Mouse (Mus musculus): Measurements from ENCODE around the gene Kdelc2. TPM values are rescaled to one million over a fixed set of nuclear protein-coding genes. Genes with fewer than 3 reads are reported as not detected.

The Kdelc2 gene
- polyA plus RNA-seq, 1 experiment, result 1.7 TPM

DNA sequence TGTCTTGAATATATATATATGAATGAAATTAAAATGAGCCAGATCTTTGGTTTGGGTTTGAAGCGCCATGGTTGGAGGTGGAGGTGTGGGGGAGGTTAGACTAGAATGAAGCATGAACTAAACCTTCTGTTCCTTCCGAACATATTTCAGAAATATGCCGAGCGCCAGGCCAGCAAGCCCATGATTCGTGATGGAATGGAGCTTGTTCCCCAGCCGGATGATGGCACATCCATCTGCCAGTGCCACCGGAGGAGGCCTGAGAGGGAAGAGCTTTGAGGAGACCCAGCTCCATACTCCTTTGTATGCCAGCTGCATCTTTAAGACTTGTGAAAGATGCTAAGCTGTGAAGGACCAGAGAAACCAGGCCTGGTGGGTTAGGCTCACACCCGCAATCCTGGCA is 15.7 kb downstream of the Kdelc2 start:
- no peak overlapping the region for H3K27ac ChIP-seq (ENCODE audit: insufficient read depth, low read length)
- 97% methylated on average over 8 of the region's 8 CpGs for WGBS

DNA sequence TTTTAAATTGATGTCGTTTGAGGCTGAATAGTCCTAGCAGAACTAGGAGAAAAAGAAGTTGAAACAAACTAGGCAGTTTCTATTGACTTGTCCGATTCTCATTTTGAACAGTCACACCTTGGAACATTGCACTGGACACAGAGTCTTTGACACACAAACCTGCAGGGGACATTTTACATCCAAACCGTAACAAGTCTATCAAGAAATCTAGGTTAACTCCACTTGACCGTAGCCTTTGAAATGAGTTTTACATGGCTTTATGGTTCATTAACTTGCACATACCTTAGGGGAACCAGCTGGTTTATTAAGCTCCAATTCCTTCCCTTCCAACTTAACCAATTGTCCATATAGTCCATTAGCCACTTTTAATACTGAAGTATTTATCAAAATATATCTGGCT is 16.9 kb downstream of the Kdelc2 start:
- H3K4me1 ChIP-seq (ENCODE audit: control insufficient read depth, insufficient read depth, insufficient read length), result no peaks in the 10 kb centered on the region; the same call in 1 of the 2 replicates
- TF ChIP-seq CTCF (IDR thresholded peaks at IDR 0.05; ENCODE audit: extremely low read depth, insufficient read depth, insufficient read length, insufficient replicate concordance) (no peak), POLR2A (IDR thresholded peaks at IDR 0.05; ENCODE audit: low read depth, low read length) (no peak)
- H3K4me3 ChIP-seq (ENCODE audit: extremely low read depth, insufficient read depth, insufficient read length), result no peak overlapping the region
- no peak for DNase-seq (ENCODE audit: low read depth in 1 of 2, low spot score in 2 of 2)
- WGBS, result 93% methylated on average over 4 of the region's 4 CpGs
- no peak overlapping the region for H3K27ac ChIP-seq (ENCODE audit: insufficient read depth, low read length)
- H3K36me3 ChIP-seq (ENCODE audit: control insufficient read depth, insufficient read depth, low read length), result no peaks in the 10 kb centered on the region
- H3K27me3 ChIP-seq (ENCODE audit: control insufficient read depth, insufficient read depth, low read length), result no peaks in the 10 kb centered on the region

More for the DNA sequence above, 15.7 kb downstream of the Kdelc2 start:
- Histone ChIP-seq H3K36me3 (ENCODE audit: control insufficient read depth, insufficient read depth, low read length) (no peaks in the 10 kb centered on the region), H3K4me3 (ENCODE audit: extremely low read depth, insufficient read depth, insufficient read length) (no peak overlapping the region), H3K27me3 (ENCODE audit: control insufficient read depth, insufficient read depth, low read length) (no peaks in the 10 kb centered on the region), H3K4me1 (ENCODE audit: control insufficient read depth, insufficient read depth, insufficient read length) (no peaks in the 10 kb centered on the region; the same call in 1 of the 2 replicates)
- TF ChIP-seq CTCF (IDR thresholded peaks at IDR 0.05; ENCODE audit: extremely low read depth, insufficient read depth, insufficient read length, insufficient replicate concordance) (no peak), POLR2A (IDR thresholded peaks at IDR 0.05; ENCODE audit: low read depth, low read length) (no peak)
- DNase-seq (ENCODE audit: low read depth in 1 of 2, low spot score in 2 of 2), result no peak

DNA sequence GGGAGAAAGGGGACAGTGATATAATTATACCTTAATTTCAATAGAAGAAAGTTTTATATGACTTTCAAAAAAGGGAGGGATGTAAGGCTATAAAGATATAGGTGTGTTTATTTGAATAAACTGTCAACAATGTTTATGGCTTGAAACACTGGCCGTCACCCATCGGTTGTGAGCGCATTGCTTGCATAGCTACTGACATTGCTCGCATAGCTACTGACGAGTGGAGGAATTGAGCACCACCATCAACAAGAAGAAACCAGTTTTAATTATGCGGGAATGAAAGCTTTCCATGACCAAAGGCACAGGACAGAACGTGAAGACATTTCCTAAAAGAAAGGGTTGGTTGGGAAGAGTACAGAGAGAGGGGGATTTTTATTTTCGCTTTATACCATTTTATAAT is 17.3 kb downstream of the Kdelc2 start:
- no peak for DNase-seq (ENCODE audit: low read depth in 1 of 2, low spot score in 2 of 2)
- 95% methylated on average over 8 of the region's 8 CpGs for WGBS
- TF ChIP-seq POLR2A (IDR thresholded peaks at IDR 0.05; ENCODE audit: low read depth, low read length) (no peak), CTCF (IDR thresholded peaks at IDR 0.05; ENCODE audit: extremely low read depth, insufficient read depth, insufficient read length, insufficient replicate concordance) (no peak)
- Histone ChIP-seq H3K4me1 (ENCODE audit: control insufficient read depth, insufficient read depth, insufficient read length) (no peaks in the 10 kb centered on the region; the same call in 1 of the 2 replicates), H3K4me3 (ENCODE audit: extremely low read depth, insufficient read depth, insufficient read length) (no peak overlapping the region), H3K27ac (ENCODE audit: insufficient read depth, low read length) (no peak overlapping the region), H3K27me3 (ENCODE audit: control insufficient read depth, insufficient read depth, low read length) (no peaks in the 10 kb centered on the region), H3K36me3 (ENCODE audit: control insufficient read depth, insufficient read depth, low read length) (no peaks in the 10 kb centered on the region)

DNA sequence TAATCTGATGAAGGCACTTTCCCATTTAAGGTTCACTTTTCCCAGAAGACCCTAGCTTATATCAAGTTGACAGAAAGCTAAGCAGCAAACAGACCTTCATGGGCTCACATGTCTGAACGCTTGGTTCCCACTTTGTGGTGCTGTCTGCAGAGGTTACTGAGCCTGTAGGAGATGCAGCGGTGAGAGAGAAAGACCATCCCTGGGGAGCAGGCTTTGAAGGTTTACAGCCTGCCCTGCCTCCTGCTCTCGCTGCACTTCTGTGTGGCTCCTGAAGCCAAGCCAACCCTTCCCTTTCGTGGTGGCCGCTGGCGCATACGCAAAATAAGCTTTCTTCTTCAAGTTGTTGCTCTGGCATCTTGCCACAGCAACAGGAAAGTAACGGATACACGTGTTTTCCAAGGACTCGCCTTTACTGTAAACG is 18.5 kb downstream of the Kdelc2 start, which contains the start of gene 4930550C14Rik:
Gene 4930550C14Rik, plus strand, starts transcription at position 35 of the 421 bp plus-strand sequence.
- Histone ChIP-seq H3K36me3 (ENCODE audit: control insufficient read depth, insufficient read depth, low read length) (no peaks in the 10 kb centered on the region), H3K27me3 (ENCODE audit: control insufficient read depth, insufficient read depth, low read length) (no peaks in the 10 kb centered on the region), H3K4me1 (ENCODE audit: control insufficient read depth, insufficient read depth, insufficient read length) (no peaks in the 10 kb centered on the region; the same call in 1 of the 2 replicates), H3K27ac (ENCODE audit: insufficient read depth, low read length) (no peak within 1 kb of the TSS), H3K4me3 (ENCODE audit: extremely low read depth, insufficient read depth, insufficient read length) (no peak within 1 kb of the TSS)
- no peak for DNase-seq (ENCODE audit: low read depth in 1 of 2, low spot score in 2 of 2)
- TF ChIP-seq POLR2A (IDR thresholded peaks at IDR 0.05; ENCODE audit: low read depth, low read length) (no peak), CTCF (IDR thresholded peaks at IDR 0.05; ENCODE audit: extremely low read depth, insufficient read depth, insufficient read length, insufficient replicate concordance) (no peak)
- 38% methylated on average over 11 of the region's 11 CpGs for WGBS

DNA sequence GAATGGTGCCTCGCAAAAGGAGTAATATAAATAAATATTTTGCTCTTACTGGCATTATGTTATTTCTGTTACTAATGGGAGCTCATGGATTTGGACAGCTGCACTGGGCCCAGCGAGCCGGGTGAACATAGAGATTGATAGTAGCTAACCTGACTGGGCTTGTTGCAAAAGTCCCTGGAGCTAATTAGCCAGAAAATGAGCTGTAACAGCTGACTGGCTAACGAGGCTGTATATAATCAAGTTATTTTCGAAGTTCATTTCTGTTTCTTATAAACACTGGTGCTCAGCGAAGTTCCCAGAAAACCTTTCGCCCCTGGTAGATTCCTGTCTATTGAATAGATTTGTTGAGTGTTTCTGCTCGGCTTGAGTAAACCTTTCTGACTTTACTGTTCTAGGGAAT is 19.2 kb downstream of the Kdelc2 start:
- Histone ChIP-seq H3K4me3 (ENCODE audit: extremely low read depth, insufficient read depth, insufficient read length) (no peak overlapping the region), H3K36me3 (ENCODE audit: control insufficient read depth, insufficient read depth, low read length) (no peaks in the 10 kb centered on the region), H3K27me3 (ENCODE audit: control insufficient read depth, insufficient read depth, low read length) (no peaks in the 10 kb centered on the region), H3K27ac (ENCODE audit: insufficient read depth, low read length) (no peak overlapping the region), H3K4me1 (ENCODE audit: control insufficient read depth, insufficient read depth, insufficient read length) (no peaks in the 10 kb centered on the region; the same call in 1 of the 2 replicates)
- TF ChIP-seq CTCF (IDR thresholded peaks at IDR 0.05; ENCODE audit: extremely low read depth, insufficient read depth, insufficient read length, insufficient replicate concordance) (no peak), POLR2A (IDR thresholded peaks at IDR 0.05; ENCODE audit: low read depth, low read length) (no peak)
- 88% methylated on average over 8 of the region's 8 CpGs for WGBS
- DNase-seq (ENCODE audit: low read depth in 1 of 2, low spot score in 2 of 2), result no peak

DNA sequence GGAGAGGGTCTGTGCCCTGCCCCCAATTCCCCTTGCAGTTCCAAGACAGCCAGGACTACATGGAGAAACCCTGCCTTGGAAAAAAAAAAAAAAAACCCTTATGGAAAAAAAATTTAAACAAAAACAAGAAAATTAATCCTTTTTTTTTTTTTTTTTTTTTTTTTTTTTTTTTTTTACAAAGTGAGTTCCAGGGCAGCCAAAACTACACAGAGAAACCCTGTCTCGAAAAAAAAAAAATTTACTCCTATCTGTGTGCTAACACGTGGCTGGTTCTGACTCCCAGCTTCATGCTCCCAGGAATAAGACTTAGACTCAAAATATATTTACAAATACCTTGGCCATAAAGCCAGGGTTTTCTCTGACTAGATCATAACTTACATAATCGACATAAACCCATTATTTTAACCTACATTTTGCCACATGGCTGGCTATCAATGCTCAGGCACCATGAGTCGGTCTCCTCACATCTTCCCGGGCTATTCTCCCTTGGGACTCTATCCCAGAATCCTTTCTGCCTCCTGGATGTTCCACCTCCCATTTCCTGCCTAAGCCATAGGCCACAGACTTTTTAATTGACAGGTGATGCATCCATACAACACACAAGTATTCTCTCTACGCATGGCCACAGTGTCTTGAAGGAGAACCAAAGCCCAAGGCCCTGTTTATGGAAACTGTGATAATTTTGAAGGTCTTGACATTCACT is 20.4 kb downstream of the Kdelc2 start:
- DNase-seq (ENCODE audit: low read depth in 1 of 2, low spot score in 2 of 2), result no peak
- no peak for TF ChIP-seq POLR2A (IDR thresholded peaks at IDR 0.05; ENCODE audit: low read depth, low read length)
- no peak for TF ChIP-seq CTCF (IDR thresholded peaks at IDR 0.05; ENCODE audit: extremely low read depth, insufficient read depth, insufficient read length, insufficient replicate concordance)
- Histone ChIP-seq H3K4me3 (ENCODE audit: extremely low read depth, insufficient read depth, insufficient read length) (no peak overlapping the region), H3K27me3 (ENCODE audit: control insufficient read depth, insufficient read depth, low read length) (no peaks in the 10 kb centered on the region), H3K4me1 (ENCODE audit: control insufficient read depth, insufficient read depth, insufficient read length) (no peaks in the 10 kb centered on the region; the same call in 1 of the 2 replicates), H3K36me3 (ENCODE audit: control insufficient read depth, insufficient read depth, low read length) (no peaks in the 10 kb centered on the region), H3K27ac (ENCODE audit: insufficient read depth, low read length) (no peak overlapping the region)
- WGBS, result 86% methylated on average over 6 of the region's 6 CpGs

All from spleen, adult 2 months (tissue).